Mouse (Mus musculus): ENCODE measurements around the gene Ankrd66.
A peak's percentile ranks its signal among the peaks of the same experiment; 100 is the strongest.
"Not testable (repeated sequence)": the region's sequence is repeated elsewhere in the genome, so short reads cannot be mapped to it uniquely, and the experiment has no call there.

The Ankrd66 gene

GRCm38 (mm10) chr17:43538767-43539166 is 4.7 kb downstream of the Ankrd66 start:
- peak; percentile 30 for DNase-seq (ENCODE audit: low read depth, low spot score)

DNA sequence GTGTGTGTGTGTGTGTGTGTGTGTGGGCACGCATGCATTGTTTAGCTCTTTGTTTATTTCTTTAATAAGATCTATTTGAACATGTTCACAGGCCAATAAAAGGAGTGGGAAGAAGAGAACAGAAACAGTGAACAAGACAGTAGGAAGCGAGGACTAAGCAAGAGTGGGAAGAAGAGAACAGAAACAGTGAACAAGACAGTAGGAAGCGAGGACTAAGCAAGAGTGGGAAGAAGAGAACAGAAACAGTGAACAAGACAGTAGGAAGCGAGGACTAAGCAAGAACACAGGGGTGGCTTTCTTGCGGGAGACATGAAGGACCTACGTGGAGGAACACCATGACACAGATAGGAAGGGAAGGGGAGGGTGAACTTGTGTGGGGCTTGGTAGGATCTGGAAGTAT is 6.6 kb downstream of the Ankrd66 start:
- not testable (repeated sequence) for DNase-seq (ENCODE audit: low read depth, low spot score)

GRCm38 (mm10) chr17:43534362-43535222 is 8.8 kb downstream of the Ankrd66 start:
- DNase-seq (ENCODE audit: low read depth, low spot score) = peak; percentile 81

DNA sequence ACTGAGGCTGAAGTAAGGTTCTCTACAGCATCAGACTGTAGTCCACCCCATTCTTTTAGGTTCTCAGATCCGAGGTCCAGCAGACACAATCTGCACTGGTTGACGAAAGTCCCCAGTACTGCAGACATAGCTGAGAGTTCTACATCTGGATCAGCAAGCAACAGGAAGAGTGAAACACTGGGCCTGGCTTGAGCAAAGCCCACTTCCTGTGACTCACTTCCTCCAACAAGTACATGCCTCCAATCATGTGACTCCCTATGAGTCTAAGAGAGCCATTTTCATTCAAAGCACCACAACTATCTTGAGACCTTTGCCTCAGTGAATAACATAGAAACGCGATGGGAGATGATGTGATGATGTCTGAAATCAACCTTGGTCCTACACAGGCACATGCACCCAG is 12.2 kb downstream of the Ankrd66 start:
- DNase-seq (ENCODE audit: low read depth, low spot score) = no peak

DNA sequence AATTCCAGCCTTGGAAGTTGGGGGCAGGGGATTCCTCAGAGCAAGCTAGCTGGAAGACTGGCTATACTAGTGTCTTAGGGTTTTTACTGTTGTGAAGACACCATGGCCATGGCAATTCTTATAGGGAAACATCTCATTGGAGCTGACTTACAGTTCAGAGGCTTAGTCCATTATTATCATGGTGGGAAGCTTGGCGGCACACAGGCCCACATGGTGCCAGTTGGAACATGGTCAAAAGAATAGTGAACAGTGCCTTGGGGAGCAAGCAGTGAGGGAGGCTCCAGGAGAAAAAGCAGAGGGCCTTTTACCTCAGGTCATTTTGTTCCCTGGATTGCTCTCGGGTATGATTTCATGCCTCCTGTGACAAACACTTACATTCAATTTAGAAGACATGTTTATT is 12.9 kb downstream of the Ankrd66 start:
- DNase-seq (ENCODE audit: low read depth, low spot score) = no peak

DNA sequence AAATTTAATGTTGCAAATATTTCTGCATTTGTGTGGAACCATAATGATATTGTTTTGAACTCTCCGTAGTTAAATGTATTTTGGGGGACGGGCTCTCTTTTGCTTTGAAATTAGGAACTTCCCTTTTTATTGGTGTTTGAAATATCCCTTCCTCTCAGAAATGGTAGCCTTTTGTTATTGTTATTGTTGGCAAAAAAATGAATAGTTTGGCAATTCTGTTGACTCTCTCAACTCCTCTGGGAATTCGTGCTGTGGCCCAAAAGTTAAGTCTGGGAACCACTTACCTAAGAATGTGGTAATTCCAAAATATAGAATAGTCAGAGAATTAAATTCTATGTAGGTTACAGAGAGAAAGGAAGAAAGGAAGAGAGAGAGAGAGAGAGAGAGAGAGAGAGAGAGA is 23.3 kb downstream of the Ankrd66 start:
- DNase-seq (ENCODE audit: low read depth, low spot score) = no peak

DNA sequence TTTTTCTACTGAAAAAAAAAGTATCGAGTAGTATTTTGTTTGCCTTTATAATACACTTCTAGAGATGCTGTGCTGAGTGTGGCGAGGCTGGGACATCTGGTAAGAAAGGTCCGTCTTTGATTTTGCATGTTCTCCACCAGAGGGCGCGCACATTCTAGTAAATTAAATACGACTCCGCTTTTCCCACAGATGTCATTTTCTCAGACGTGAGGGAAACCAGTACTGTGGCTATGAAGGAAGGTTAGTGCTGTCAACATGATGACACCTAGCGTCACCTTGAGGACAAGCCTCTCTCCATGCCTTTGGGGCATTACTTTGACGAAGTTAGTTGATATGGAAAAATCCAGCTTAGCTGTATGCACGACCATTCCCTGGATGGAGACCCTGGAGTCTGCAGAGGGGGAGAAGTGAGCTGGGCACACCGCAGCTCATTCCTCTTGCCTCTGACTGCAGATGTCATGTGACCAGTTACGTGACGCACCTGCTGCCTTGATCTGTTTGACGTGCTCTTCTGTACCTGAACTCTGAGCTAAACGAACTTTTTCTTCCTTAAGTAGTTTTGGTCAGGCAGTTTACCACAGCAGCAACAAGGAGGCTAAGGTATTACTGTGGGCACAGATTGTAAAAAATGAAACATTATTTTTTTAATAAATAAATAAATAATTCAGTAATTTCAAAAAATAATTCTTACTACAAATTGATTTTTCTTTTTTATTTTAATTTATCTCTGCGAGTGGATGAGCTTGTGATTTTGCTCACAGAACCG is 24.6 kb downstream of the Ankrd66 start:
- DNase-seq (ENCODE audit: low read depth, low spot score) = peak; percentile 90

DNA sequence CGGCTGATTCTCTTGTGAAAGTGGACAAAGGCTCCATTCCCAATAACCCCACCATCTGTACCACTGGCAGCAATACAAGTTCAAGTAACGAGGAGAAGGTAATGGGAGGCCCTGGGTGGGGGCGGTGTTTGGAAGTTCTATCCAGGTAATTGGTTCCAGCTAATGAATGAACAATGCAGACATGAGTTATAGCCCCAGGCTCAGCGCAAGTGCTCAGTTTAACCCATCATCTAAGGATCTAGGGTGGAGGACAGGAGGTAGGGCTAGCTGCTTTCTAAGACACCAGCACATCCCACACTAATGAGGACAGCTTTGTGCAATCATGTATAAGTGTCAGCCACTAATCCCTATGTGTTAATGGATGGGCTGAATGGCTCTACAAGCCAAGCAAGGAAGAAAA is 32.7 kb downstream of the Ankrd66 start:
- DNase-seq (ENCODE audit: low read depth, low spot score) = no peak

DNA sequence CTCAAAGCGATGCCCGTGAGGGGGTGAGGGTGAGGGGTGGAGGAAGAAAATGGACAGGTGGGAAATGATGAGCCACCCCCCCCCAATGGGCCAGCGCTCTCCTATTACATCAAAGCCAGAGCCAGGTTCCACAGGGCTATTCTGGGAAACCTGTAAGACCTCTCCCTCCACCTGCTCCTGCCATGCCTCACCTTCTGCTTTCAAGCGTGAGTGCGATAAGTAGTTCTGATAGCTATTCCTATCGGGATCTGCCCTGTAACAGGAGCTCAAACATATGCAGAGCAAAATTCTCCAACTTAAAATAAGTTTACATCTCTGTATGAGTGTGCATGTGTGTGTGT is 38.9 kb downstream of the Ankrd66 start:
- DNase-seq (ENCODE audit: low read depth, low spot score) = no peak

- DNase-seq (ENCODE audit: low read depth, low spot score) = no peak
Observed at GRCm38 (mm10) chr17:43503861-43504593, 39.4 kb downstream of the Ankrd66 start.

- no peak for DNase-seq (ENCODE audit: low read depth, low spot score)
Observed at GRCm38 (mm10) chr17:43502592-43502991, 40.8 kb downstream of the Ankrd66 start, which contains the start of gene Mep1a. Gene Mep1a (minus strand): TSS chr17:43502812.

DNA sequence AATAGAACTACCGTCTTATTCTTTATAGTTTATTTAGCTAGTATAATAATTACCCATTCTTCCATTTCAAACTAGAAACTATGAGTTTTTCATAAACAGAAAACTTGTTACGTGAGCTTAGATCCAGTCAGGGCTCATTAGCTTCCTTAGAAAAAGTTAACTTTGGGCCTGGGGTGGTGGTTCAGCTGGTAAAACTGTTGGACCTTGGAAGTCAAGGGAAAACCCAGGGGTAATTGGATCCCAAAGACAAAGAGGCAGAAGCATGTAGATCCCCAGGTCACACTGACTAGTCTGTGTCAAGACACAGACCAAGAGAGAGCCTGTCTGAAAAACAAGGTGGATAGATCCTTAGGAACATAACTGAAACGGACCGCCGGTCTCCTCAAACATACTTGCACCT is 41.8 kb downstream of the Ankrd66 start:
- DNase-seq (ENCODE audit: low read depth, low spot score) = no peak

DNA sequence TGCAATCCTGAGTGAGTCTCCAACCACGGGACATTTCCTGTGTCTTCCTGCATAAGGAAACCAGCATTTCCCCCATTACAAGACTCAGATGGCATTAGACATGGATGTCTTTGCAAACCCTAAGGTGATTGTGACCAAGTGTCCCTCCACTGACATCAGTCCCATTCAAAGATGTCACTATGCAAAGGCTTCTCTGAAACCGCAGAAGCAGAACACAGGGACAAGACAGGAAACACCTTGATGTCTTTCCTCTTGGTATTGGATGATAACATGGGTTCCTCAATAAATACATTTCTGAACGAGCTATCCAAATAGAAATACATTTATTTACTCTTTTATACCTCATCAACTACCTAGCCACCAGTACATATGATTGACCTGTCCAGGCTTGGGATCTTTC is 42.2 kb downstream of the Ankrd66 start:
- no peak for DNase-seq (ENCODE audit: low read depth, low spot score)

- DNase-seq (ENCODE audit: low read depth, low spot score) = no peak
Observed at GRCm38 (mm10) chr17:43500513-43500912, 42.9 kb downstream of the Ankrd66 start.

- DNase-seq (ENCODE audit: low read depth, low spot score) = no peak
Observed at GRCm38 (mm10) chr17:43497521-43497920, 45.9 kb downstream of the Ankrd66 start.

DNA sequence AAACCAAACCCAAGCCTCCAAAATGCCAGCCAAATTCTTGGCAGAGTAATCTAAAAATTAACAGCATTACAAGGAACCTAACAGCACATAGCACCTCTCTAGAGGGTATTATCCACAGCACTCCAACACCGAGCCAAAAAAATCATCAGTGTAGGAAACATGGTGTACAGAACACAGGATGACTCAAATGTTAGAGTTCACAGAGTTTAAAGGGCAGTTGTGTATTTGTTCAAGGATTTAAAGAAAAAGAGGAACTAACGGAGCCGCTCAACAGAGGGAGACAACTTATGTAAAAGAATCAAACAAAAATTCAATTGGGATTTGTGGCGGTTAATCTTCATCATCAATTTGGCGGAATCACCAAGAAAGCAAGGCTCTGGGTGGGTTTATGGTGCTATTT is 47.9 kb downstream of the Ankrd66 start:
- DNase-seq (ENCODE audit: low read depth, low spot score) = no peak

DNA sequence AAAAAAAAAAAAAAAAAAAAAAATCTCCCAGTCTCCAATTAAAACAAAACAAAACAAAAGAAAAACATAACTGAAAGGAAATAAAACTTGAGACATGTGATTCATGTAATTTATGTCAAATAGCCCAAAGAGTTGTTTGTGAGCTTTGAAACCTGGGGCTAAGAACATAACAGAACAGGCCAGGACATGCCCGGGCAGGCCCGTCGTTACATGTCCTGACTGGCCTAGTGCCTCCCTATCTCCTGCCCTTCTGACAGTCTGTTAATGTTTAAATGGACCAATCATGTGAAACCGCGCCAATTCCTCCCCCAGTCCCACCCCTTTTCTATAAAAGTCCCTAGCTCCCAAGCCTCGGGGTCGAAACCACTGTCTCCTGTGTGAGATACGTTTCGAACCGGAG is 53.1 kb downstream of the Ankrd66 start:
- not testable (repeated sequence) for DNase-seq (ENCODE audit: low read depth, low spot score)

- no peak for DNase-seq (ENCODE audit: low read depth, low spot score)
Observed at GRCm38 (mm10) chr17:43488439-43489151, 54.8 kb downstream of the Ankrd66 start.

DNA sequence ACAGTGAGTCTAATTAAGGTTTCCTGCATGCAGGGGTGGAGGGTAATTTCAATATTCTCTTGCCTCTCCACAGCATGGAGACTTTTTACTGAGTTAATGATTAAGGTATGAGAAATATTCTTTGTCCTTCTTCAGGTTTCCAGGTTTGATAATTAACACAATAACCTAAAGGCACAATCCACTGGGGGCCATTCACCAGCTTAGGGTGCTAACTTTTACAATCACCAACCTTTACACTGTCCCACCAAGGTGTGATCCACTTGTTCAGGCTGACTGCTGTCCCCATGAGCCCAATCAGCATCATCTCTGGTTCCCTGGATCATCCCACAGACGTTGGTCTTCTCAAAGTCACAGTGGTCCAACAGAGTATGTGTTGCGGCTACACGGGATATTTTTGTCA is 57.5 kb downstream of the Ankrd66 start:
- DNase-seq (ENCODE audit: low read depth, low spot score) = no peak
